Mouse (Mus musculus) mesoderm, embryonic 11.5 days (tissue): ENCODE results near the gene Slc22a4.
"Not testable (repeated sequence)": the region's sequence is repeated elsewhere in the genome, so short reads cannot be mapped to it uniquely, and the experiment has no call there.

Experiments
- DNase-seq: peaks from one replicate; pipeline ENCODE4 v3.0.0-alpha.2; 2012; ENCODE audit warnings: low read depth, low spot score

The Slc22a4 gene

GRCm38 (mm10) chr11:54057428-54057827, 29.5 kb upstream of the Slc22a4 start:
- DNase-seq: peak; percentile 59

GRCm38 (mm10) chr11:54056132-54056531, 28.2 kb upstream of the Slc22a4 start:
- DNase-seq: peak; percentile 61

GRCm38 (mm10) chr11:54054257-54054656, 26.4 kb upstream of the Slc22a4 start:
- peak; percentile 51 for DNase-seq

- DNase-seq: no peak
These were observed 25.2 kb upstream of the Slc22a4 start for GRCm38 (mm10) chr11:54053090-54053489.

- no peak for DNase-seq
These were observed 24.2 kb upstream of the Slc22a4 start for GRCm38 (mm10) chr11:54052128-54052527.

GRCm38 (mm10) chr11:54051161-54051560, 23.3 kb upstream of the Slc22a4 start:
- DNase-seq: no peak

GRCm38 (mm10) chr11:54050205-54050604, 22.3 kb upstream of the Slc22a4 start:
- DNase-seq: no peak

GRCm38 (mm10) chr11:54040676-54041075, 12.8 kb upstream of the Slc22a4 start:
- DNase-seq: no peak

- DNase-seq: not testable (repeated sequence)
These were observed 5.0 kb upstream of the Slc22a4 start for GRCm38 (mm10) chr11:54032872-54033271.

GRCm38 (mm10) chr11:54028997-54029396, 1.1 kb upstream of the Slc22a4 start:
- DNase-seq: no peak

- DNase-seq: no peak
These were observed 503 bp downstream of the Slc22a4 start for GRCm38 (mm10) chr11:54027131-54028043.

GRCm38 (mm10) chr11:54026491-54027041, 1.3 kb downstream of the Slc22a4 start:
- DNase-seq: no peak

- no peak for DNase-seq
These were observed 6.3 kb downstream of the Slc22a4 start for GRCm38 (mm10) chr11:54021396-54022093.

GRCm38 (mm10) chr11:54018893-54019732, 8.8 kb downstream of the Slc22a4 start:
- no peak for DNase-seq

GRCm38 (mm10) chr11:54017596-54017995, 10.3 kb downstream of the Slc22a4 start:
- no peak for DNase-seq

GRCm38 (mm10) chr11:54016051-54016450, 11.8 kb downstream of the Slc22a4 start:
- DNase-seq: no peak

- no peak for DNase-seq
These were observed 14.9 kb downstream of the Slc22a4 start for GRCm38 (mm10) chr11:54012961-54013360.

- DNase-seq: no peak
These were observed 16.6 kb downstream of the Slc22a4 start for GRCm38 (mm10) chr11:54011255-54011654.

GRCm38 (mm10) chr11:54008416-54008920, 19.4 kb downstream of the Slc22a4 start:
- no peak for DNase-seq

GRCm38 (mm10) chr11:54007717-54008116, 20.2 kb downstream of the Slc22a4 start:
- DNase-seq: no peak

- DNase-seq: no peak
These were observed 21.0 kb downstream of the Slc22a4 start for GRCm38 (mm10) chr11:54006901-54007300.
